Mouse (Mus musculus) B cell, adult 2 months (primary cell): ENCODE data around the gene Zfp472.
"Not testable (repeated sequence)": the region's sequence is repeated elsewhere in the genome, so short reads cannot be mapped to it uniquely, and the experiment has no call there.

Source experiments
- DNase-seq, 2 experiments: peaks; one replicate each; pipeline ENCODE4 v3.0.0; 2022

The Zfp472 gene

DNA sequence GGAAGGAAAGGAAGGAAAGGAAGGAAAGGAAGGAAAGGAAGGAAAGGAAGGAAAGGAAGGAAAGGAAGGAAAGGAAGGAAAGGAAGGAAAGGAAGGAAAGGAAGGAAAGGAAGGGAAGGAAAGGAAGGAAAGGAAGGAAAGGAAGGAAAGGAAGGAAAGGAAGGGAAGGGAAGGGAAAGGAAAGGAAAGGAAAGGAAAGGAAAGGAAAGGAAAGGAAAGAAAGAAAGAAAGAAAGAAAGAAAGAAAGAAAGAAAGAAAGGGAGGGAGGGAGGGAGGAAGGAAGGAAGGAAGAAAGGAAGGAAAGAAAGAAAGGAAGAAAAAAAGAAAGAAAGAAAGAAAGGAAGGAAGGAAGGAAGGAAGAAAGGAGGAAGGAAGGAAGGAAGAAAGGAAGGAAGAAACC is 54.8 kb downstream of the Zfp472 start:
- not testable (repeated sequence) for DNase-seq
